Mouse (Mus musculus) ES-Bruce4 (cell line): ENCODE measurements around the gene Txn2.
"Not testable (repeated sequence)": the region's sequence is repeated elsewhere in the genome, so short reads cannot be mapped to it uniquely, and the experiment has no call there.

ENCODE experiments used
- CTCF ChIP-seq: IDR thresholded peaks from one replicate; pipeline ENCODE4 v1.8.1; 2011; ENCODE audit warnings: low read depth, low read length
- POLR2A ChIP-seq: IDR thresholded peaks from one replicate; pipeline ENCODE4 v1.8.1; 2011; ENCODE audit warnings: low read length; ENCODE audit not compliant: insufficient read depth

DNA sequence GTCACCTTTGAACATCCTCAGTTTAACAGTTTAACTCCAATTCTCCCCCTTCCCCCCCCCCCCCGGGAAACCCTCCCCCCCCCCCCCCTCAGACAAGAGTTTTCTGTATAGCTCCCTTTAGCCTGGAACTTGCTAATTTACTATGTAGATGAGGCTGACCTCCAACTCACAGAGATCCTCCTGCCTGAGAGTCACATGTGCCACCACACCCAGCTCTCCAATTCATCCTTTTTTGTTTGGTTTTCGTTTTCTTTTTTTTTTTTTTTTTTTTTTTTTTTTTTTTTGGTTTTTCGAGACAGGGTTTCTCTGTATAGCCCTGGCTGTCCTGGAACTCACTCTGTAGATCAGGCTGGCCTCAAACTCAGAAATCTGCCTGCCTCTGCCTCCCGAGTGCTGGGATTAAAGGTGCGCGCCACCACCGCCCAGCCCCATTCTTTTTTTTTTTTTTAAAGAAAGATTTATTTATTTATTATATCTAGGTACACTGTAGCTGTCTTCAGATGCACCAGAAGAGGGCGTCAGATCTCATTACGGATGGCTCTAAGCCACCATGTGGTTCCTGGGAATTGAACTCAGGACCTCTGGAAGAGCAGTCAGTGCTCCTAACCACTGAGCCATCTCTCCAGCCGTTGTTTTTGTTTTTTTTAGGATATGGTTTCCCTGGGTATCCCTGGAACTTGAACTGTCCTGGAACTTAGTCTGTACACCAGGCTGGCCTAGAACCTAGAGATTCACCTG is 61.4 kb downstream of the Txn2 start:
- not testable (repeated sequence) for TF ChIP-seq POLR2A, CTCF
